Mouse (Mus musculus) gastrocnemius, postnatal 14 days (tissue): ENCODE measurements at regions not wholly inside any gene's neighbourhood (a gene's known extent, or its start where the extent isn't known, plus 50 kb on each side); places are given as distances from the start of the nearest gene placed in this dataset.
"Not testable (repeated sequence)": the region's sequence is repeated elsewhere in the genome, so short reads cannot be mapped to it uniquely, and the experiment has no call there.

Source experiments
- DNase-seq: peaks from one replicate; pipeline ENCODE4 v3.0.0; 2021; ENCODE audit warnings: mixed read lengths
- intact Hi-C: fragments of 180-260 bp; cut with DNase I; formaldehyde crosslinking; loops from one replicate; pipeline ENCODE4 v1.15.1; 2025; ENCODE audit warnings: low total_unique reads

GRCm38 (mm10) chr3:8206623-8207404 lies 1403.1 kb downstream of the Zfp704 start:
- intact Hi-C loops, result no loop called here
- DNase-seq, result no peak

- DNase-seq, result no peak
- intact Hi-C loops, result no loop called here
Observed at GRCm38 (mm10) chr3:8163030-8163429, 1446.9 kb downstream of the Zfp704 start.

- intact Hi-C loops, result no loop called here
- no peak for DNase-seq
Observed at GRCm38 (mm10) chr3:8161997-8162756, 1447.7 kb downstream of the Zfp704 start.

GRCm38 (mm10) chr3:8143016-8143415 lies 1466.9 kb downstream of the Zfp704 start:
- intact Hi-C loops, result no loop called here
- DNase-seq, result no peak

GRCm38 (mm10) chr3:8142190-8142589 lies 1467.7 kb downstream of the Zfp704 start:
- DNase-seq, result no peak
- intact Hi-C loops, result no loop called here

DNA sequence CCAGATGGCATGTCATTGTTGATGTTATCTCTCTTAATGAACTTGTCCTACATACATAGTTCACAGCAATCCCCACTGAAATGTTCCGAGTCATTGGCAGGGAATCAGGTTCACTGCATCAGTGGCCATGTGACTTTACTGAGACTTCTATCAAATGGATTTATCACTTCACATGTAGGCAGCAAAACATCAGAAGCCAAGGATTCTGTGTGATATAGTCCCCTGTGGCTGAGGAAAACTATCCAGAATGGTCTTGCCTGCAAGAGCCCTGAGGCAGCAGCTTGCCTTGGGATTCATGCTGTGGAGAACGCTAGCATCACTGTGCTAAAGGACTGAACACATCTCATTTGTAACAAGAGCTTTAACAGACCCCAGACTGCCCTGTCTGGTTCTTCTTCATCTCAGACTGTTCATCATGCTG lies 1468.2 kb downstream of the Zfp704 start:
- intact Hi-C loops, result no loop called here
- DNase-seq, result no peak

DNA sequence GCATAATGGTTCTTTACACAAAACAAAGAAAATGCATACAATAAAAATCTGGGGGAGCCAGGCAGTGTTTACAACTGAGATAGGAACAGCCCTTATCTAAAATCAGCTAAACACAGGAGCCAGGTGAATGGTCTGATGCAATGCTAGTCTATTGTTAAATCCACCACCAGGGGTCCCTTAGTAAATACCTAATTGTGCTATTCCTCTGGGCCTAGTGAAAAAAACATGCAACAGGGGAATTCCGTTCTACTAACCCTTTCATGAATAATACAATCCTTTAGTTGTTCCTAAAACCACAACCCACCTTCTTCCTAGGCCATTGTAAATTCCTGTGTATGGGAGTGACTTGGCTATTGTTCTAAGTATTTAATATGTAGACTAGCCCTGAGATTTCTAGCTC lies 1486.2 kb downstream of the Zfp704 start:
- intact Hi-C loops, DNase-seq: not testable (repeated sequence)

DNA sequence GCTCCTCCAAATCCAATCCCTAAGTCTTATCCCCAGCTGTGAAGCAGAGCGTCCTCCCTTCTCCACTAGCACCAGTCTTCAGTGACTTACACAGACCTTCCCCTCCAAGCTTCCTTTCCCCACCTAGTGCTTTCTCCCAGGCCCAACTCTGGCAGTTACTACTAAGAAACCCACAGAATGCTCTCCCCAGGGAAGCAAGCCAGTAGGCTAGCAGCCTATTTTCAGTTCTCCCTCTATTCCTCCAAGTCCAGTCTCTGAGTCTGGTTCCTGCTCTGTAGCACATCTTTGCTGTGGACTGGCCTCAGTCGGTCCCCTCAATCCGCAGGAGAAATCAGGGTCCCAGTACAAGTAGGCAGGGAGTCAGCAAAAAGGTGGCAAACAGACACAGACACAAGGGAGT lies 1486.7 kb downstream of the Zfp704 start:
- no peak for DNase-seq
- intact Hi-C loops, result no loop called here

GRCm38 (mm10) chr3:8098291-8098690 lies 1478.0 kb upstream of the 1700008P02Rik start:
- no peak for DNase-seq
- intact Hi-C loops, result no loop called here

- no peak for DNase-seq
- intact Hi-C loops, result no loop called here
Observed at GRCm38 (mm10) chr3:8084749-8085148, 1464.5 kb upstream of the 1700008P02Rik start.

DNA sequence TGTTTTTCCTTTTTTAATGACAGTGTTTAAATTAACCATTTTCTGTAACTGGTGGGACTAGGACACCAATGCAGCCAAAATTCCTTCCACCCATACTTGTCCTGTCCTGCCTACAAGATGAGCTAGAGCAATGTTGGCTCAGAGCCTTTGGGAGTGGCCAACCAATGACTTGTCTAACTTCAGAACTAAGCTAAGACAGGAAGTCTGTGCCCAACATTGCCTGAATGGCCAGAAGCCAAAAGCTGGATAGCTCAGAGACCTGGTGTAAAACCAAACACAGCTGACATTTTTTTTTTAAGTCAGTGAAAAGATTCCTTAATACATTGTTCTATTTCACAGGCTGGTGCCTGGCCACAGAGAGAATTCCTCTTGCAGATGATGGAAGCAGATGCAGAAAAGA lies 1433.5 kb upstream of the 1700008P02Rik start:
- intact Hi-C loops, result no loop called here
- DNase-seq, result no peak

- DNase-seq, result no peak
- intact Hi-C loops, result no loop called here
Observed at GRCm38 (mm10) chr3:8051167-8051566, 1430.9 kb upstream of the 1700008P02Rik start.

DNA sequence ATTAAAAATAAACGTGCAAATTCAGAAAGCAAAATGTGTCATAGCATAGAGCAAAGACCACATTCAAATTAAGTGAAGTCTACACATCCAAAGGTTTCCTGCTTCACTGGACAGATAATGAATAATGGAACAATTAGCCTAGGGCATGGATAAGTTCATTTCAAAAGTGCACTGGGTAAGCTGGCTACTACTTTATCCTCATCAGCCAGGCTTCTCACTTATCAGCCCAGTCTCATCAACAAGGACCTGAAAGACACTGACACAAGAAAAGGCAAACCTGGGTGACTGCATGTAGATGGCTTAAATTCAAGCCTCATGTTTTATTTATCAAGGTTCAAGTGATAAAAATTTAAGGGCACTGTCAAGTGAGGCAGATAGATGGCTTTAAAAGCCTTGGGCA lies 1429.5 kb upstream of the 1700008P02Rik start:
- DNase-seq, result no peak
- intact Hi-C loops, result no loop called here

DNA sequence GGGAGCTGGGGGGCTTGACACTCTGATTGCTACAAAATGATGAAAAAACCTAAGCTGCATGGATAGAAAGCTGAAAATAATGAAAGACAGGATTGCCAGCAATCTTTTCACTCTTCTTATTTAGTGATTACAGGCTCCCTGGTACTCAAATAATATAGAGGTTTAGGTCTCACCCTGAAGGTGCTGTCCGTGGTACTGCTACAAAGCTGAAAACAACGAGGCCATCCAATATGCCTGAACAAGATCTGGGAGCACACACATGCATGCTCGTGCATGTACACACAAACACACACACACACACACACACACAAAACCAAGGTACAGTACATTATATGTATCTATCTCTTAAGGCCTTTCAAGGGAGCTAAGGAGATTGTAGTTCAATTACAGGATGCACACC lies 1426.1 kb upstream of the 1700008P02Rik start:
- intact Hi-C loops, result no loop called here
- no peak for DNase-seq

DNA sequence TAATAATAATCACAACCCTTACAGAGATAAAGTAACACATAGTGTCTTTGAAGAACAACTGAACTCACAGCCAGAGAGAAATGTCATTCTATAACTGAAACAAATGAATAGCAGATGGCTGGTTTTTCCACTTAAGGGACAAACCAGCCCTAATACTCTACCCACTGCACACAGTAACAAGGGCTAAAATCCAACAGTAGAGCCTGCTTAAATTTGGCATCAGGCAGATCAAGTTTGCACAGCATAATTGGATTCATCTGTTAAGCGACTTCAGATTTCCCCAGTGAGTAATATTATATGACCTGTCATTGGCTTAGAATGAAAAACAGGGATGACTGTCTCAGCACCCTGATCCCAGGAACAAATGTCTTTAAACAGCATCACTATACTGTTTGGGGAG lies 1416.5 kb upstream of the 1700008P02Rik start:
- no peak for DNase-seq
- intact Hi-C loops, result no loop called here

DNA sequence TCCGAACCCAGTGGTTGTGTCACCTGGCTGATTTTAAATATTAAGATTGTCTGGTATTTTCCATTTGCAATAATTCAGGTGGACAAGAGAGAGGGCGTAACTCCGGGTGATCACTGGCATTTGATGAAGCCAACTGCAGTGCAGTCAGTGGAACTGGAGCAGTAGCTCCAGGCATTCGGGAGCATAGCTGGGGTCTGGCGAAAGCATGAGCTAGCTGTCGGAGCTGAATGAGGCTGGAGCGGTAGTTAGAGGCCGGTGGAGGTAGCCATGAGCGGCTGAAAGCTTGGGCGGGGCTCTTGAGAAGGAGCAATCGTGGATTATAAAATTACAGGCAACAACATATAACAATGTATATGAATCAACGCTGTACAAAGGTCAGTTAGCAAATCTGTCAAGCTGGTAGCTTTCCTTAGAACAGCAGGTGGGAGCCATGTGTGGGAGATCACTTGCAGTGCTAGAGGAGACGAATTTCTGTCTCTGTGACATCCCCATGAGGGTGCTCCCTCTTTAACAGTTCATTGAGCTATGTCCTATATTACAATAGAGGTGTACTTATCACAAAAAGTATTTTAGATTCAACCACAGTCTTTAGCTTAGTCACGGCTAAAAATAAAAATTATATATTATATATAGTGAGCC lies 1415.0 kb upstream of the 1700008P02Rik start:
- intact Hi-C loops, result no loop called here
- DNase-seq, result no peak

- DNase-seq, result no peak
- intact Hi-C loops, result no loop called here
Observed at GRCm38 (mm10) chr3:8026325-8027017, 1406.2 kb upstream of the 1700008P02Rik start.

GRCm38 (mm10) chr3:8022654-8023053 lies 1402.4 kb upstream of the 1700008P02Rik start:
- DNase-seq, result no peak
- intact Hi-C loops, result no loop called here

DNA sequence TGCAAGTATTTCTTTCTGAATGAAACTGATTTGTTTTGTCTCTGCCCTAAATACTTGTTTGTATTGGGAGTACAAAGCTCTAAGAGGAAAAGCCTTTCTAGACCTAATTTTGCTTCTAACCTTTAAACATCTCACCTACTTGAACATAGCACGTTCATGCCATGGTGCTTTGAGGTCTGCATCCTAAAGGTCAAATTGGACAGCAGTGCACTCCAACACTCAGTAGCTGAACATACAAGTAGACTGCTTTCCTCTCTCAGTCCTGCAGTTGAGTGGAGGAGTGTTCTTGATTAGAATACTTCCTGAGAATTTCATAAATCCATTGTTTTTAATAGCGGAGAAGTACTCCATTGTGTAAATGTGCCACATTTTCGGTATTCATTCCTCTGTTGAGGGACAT lies 1397.2 kb upstream of the 1700008P02Rik start:
- intact Hi-C loops, result no loop called here

GRCm38 (mm10) chr3:8016945-8017344 lies 1396.7 kb upstream of the 1700008P02Rik start:
- intact Hi-C loops, result no loop called here
- DNase-seq, result no peak

More for the DNA sequence above, 1397.2 kb upstream of the 1700008P02Rik start:
- no peak for DNase-seq
